Mouse (Mus musculus): Measurements from ENCODE around the gene Syn3. TPM values are rescaled to one million over a fixed set of nuclear protein-coding genes. Genes with fewer than 3 reads are reported as not detected.

Gene Syn3
- polyA plus RNA-seq, 1 experiment, result 7.5 TPM

GRCm38 (mm10) chr10:86250149-86250922, 248.4 kb downstream of the Syn3 start:
- TF ChIP-seq CTCF (IDR thresholded peaks at IDR 0.05; ENCODE audit: extremely low read depth, insufficient read depth, low read length) (no peak), POLR2A (IDR thresholded peaks at IDR 0.05; ENCODE audit: extremely low read depth, insufficient read depth, low read length) (no peak)
- Histone ChIP-seq H3K4me3 (ENCODE audit: insufficient read depth, low read length) (no peak overlapping the region), H3K4me1 (ENCODE audit: control insufficient read depth, insufficient read depth, low read length) (no peaks in the 10 kb centered on the region; the same call in 1 of the 2 replicates), H3K27ac (ENCODE audit: insufficient read depth, low read length) (no peak overlapping the region)

GRCm38 (mm10) chr10:86249283-86249682, 249.4 kb downstream of the Syn3 start:
- H3K4me3 ChIP-seq (ENCODE audit: insufficient read depth, low read length), result no peak overlapping the region
- TF ChIP-seq CTCF (IDR thresholded peaks at IDR 0.05; ENCODE audit: extremely low read depth, insufficient read depth, low read length) (no peak), POLR2A (IDR thresholded peaks at IDR 0.05; ENCODE audit: extremely low read depth, insufficient read depth, low read length) (no peak)
- no peak overlapping the region for H3K27ac ChIP-seq (ENCODE audit: insufficient read depth, low read length)
- H3K4me1 ChIP-seq (ENCODE audit: control insufficient read depth, insufficient read depth, low read length), result no peaks in the 10 kb centered on the region; the same call in 1 of the 2 replicates

GRCm38 (mm10) chr10:86248807-86249206, 249.9 kb downstream of the Syn3 start:
- no peak for TF ChIP-seq POLR2A (IDR thresholded peaks at IDR 0.05; ENCODE audit: extremely low read depth, insufficient read depth, low read length)
- TF ChIP-seq CTCF (IDR thresholded peaks at IDR 0.05; ENCODE audit: extremely low read depth, insufficient read depth, low read length), result no peak
- Histone ChIP-seq H3K4me1 (ENCODE audit: control insufficient read depth, insufficient read depth, low read length) (no peaks in the 10 kb centered on the region; the same call in 1 of the 2 replicates), H3K4me3 (ENCODE audit: insufficient read depth, low read length) (no peak overlapping the region), H3K27ac (ENCODE audit: insufficient read depth, low read length) (no peak overlapping the region)

GRCm38 (mm10) chr10:86248131-86248740, 250.5 kb downstream of the Syn3 start:
- Histone ChIP-seq H3K27ac (ENCODE audit: insufficient read depth, low read length) (no peak overlapping the region), H3K4me1 (ENCODE audit: control insufficient read depth, insufficient read depth, low read length) (no peaks in the 10 kb centered on the region; the same call in 1 of the 2 replicates), H3K4me3 (ENCODE audit: insufficient read depth, low read length) (no peak overlapping the region)
- no peak for TF ChIP-seq POLR2A (IDR thresholded peaks at IDR 0.05; ENCODE audit: extremely low read depth, insufficient read depth, low read length)
- TF ChIP-seq CTCF (IDR thresholded peaks at IDR 0.05; ENCODE audit: extremely low read depth, insufficient read depth, low read length), result no peak

DNA sequence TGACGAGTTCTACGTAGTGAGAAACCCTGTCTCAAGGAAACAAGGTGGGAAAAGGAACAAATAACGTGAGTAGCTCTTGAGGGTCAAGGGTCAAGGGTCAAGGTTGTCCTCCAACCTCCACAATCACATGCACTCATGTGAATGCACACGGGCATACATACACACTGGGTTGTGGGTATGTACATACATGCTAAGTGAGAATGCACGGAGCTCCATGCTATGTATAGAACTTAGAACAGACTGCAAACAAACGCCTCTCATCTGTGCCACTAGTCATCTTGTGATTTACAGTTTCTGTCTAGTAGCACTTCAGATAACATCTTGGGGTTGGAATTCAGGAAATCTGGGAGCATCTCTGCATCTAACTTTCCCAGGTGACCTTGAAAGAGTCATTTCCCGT, 253.3 kb downstream of the Syn3 start:
- no peaks in the 10 kb centered on the region; the same call in 1 of the 2 replicates for H3K4me1 ChIP-seq (ENCODE audit: control insufficient read depth, insufficient read depth, low read length)
- TF ChIP-seq POLR2A (IDR thresholded peaks at IDR 0.05; ENCODE audit: extremely low read depth, insufficient read depth, low read length) (no peak), CTCF (IDR thresholded peaks at IDR 0.05; ENCODE audit: extremely low read depth, insufficient read depth, low read length) (no peak)
- H3K4me3 ChIP-seq (ENCODE audit: insufficient read depth, low read length), result no peak overlapping the region
- no peak overlapping the region for H3K27ac ChIP-seq (ENCODE audit: insufficient read depth, low read length)

DNA sequence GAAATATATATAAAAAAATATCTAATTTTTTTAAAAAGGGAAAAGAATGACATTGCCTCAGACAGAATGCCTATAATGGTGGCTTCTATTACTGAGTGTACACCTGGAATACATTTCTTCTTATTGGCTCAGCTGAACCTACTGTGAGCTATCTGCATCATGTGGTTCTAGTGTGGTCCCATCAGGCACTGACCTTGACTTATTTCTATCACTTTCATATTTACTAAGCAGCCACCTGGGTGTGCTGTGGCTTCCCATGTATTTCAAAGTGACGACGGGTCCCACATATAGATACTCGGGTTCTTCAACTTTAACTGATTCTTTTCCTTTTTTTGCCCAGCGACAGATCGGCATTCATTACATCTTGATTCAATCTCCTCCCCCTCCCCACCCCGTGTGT, 255.2 kb downstream of the Syn3 start:
- H3K4me1 ChIP-seq (ENCODE audit: control insufficient read depth, insufficient read depth, low read length), result no peaks in the 10 kb centered on the region; the same call in 1 of the 2 replicates
- TF ChIP-seq CTCF (IDR thresholded peaks at IDR 0.05; ENCODE audit: extremely low read depth, insufficient read depth, low read length), result no peak
- no peak for TF ChIP-seq POLR2A (IDR thresholded peaks at IDR 0.05; ENCODE audit: extremely low read depth, insufficient read depth, low read length)
- no peak overlapping the region for H3K4me3 ChIP-seq (ENCODE audit: insufficient read depth, low read length)
- no peak overlapping the region for H3K27ac ChIP-seq (ENCODE audit: insufficient read depth, low read length)

- TF ChIP-seq CTCF (IDR thresholded peaks at IDR 0.05; ENCODE audit: extremely low read depth, insufficient read depth, low read length) (no peak), POLR2A (IDR thresholded peaks at IDR 0.05; ENCODE audit: extremely low read depth, insufficient read depth, low read length) (no peak)
- no peaks in the 10 kb centered on the region; the same call in 1 of the 2 replicates for H3K4me1 ChIP-seq (ENCODE audit: control insufficient read depth, insufficient read depth, low read length)
- H3K4me3 ChIP-seq (ENCODE audit: insufficient read depth, low read length), result no peak overlapping the region
- H3K27ac ChIP-seq (ENCODE audit: insufficient read depth, low read length), result no peak overlapping the region
Measured at GRCm38 (mm10) chr10:86242721-86243120, 256.0 kb downstream of the Syn3 start.

DNA sequence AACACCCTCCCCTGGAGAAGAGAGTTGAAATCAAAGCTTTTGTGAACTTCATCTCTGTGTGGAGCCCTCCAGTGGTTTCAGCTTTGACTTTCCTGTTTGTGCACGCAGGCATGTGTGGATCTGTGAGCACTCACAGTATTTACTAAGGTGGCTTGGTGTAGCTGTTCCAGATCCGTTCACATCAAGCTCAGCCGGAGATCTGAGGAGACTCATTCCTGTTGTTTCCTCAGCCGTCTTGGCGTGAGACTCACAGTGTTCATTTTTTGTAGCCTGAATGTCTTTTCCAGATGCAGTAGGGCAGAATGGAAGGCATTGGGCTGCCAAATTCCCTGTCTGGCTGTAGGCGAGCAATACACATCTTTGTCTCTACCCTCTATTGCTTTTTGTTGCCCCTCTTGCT, 268.7 kb downstream of the Syn3 start:
- H3K27ac ChIP-seq (ENCODE audit: insufficient read depth, low read length), result no peak overlapping the region
- TF ChIP-seq POLR2A (IDR thresholded peaks at IDR 0.05; ENCODE audit: extremely low read depth, insufficient read depth, low read length) (no peak), CTCF (IDR thresholded peaks at IDR 0.05; ENCODE audit: extremely low read depth, insufficient read depth, low read length) (no peak)
- H3K4me1 ChIP-seq (ENCODE audit: control insufficient read depth, insufficient read depth, low read length), result no peaks in the 10 kb centered on the region
- no peak overlapping the region for H3K4me3 ChIP-seq (ENCODE audit: insufficient read depth, low read length)

- Histone ChIP-seq H3K4me3 (ENCODE audit: insufficient read depth, low read length) (no peak overlapping the region), H3K4me1 (ENCODE audit: control insufficient read depth, insufficient read depth, low read length) (no peaks in the 10 kb centered on the region), H3K27ac (ENCODE audit: insufficient read depth, low read length) (no peak overlapping the region)
- no peak for TF ChIP-seq CTCF (IDR thresholded peaks at IDR 0.05; ENCODE audit: extremely low read depth, insufficient read depth, low read length)
- TF ChIP-seq POLR2A (IDR thresholded peaks at IDR 0.05; ENCODE audit: extremely low read depth, insufficient read depth, low read length), result no peak
Measured at GRCm38 (mm10) chr10:86225480-86225879, 273.2 kb downstream of the Syn3 start.

DNA sequence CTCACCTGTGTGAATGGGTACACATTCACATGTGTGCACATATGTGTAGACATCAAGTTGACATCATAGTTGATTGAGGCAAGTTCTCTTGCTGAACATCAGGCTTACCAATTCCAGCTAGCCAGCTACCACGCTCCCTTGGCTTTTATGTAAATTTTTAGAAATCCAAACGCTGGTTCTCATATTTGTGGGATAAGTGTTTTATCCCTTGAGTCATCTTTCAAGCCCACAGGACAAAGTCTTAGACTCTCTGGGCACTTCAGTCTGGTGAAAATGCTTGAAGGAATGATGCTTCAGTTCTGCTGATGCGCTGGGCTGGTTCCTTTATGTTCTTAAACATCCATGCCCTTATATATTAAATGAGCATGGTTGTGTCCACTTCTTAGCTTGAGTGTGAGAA, 279.7 kb downstream of the Syn3 start:
- H3K4me3 ChIP-seq (ENCODE audit: insufficient read depth, low read length), result no peak overlapping the region
- TF ChIP-seq CTCF (IDR thresholded peaks at IDR 0.05; ENCODE audit: extremely low read depth, insufficient read depth, low read length) (no peak), POLR2A (IDR thresholded peaks at IDR 0.05; ENCODE audit: extremely low read depth, insufficient read depth, low read length) (no peak)

More for the DNA sequence above, 279.7 kb downstream of the Syn3 start:
- Histone ChIP-seq H3K4me1 (ENCODE audit: control insufficient read depth, insufficient read depth, low read length) (no peaks in the 10 kb centered on the region), H3K27ac (ENCODE audit: insufficient read depth, low read length) (no peak overlapping the region)

All from cortical plate, adult 2 months (tissue).